Mouse (Mus musculus): ENCODE measurements around the gene Csf2ra. TPM values are rescaled to one million over a fixed set of nuclear protein-coding genes. Genes with fewer than 3 reads are reported as not detected.
A peak's percentile ranks its signal among the peaks of the same experiment; 100 is the strongest.
"Not testable (repeated sequence)": the region's sequence is repeated elsewhere in the genome, so short reads cannot be mapped to it uniquely, and the experiment has no call there.

Csf2ra gene
- polyA plus RNA-seq (2014; fragmentation: Nextera tagmentation; extraction: Ambion mirVana): 10.9 and 11.8 TPM in 2 replicates

DNA sequence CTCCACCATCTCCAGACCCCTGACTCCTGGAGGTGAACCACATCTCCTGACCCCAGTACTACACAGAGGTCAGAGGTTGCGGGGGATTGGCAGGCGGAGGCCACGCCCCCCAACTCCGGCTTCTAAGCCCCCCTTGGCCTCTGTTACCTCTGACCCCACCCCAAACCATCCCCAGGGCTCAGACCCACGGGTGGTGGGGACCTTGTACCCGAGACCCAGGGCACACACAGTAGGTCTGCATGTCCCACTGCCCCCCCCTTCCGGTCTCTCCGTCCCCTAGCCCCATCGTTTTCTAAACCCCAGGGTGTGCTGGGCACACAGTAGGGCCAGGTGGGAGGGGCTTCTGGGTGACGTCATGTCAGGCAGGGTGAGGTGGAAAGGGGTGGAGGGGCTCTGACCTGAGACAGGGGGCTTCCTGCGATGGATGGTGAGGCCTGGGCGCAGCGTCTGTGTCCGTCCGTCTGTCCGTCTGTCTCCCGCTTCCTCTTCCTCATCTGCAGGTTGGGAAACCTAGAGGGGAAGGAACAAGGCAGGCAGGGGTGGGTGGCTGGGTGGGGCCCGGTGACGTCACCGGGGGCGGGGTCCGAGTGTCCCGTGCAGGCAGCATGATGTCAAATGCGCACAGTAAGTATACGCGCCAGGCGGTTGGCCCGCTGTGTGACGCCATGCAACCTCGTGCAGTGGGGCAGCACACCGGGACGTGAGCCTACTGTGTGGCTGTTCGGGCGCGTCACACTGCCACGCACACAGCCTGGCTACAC is at the start of gene Csf2ra:
Gene Csf2ra, minus strand, starts transcription at position 489 of the 761 bp plus-strand sequence.
- peak within 1 kb of the TSS; percentile 54 for H3K27ac ChIP-seq (ENCODE audit: low read depth, low read length)
- peak within 1 kb of the TSS; percentile 50 for H3K4me2 ChIP-seq
- H3K4me3 ChIP-seq (ENCODE audit: low read depth, low read length): peak within 1 kb of the TSS; percentile 56
- peak within 1 kb of the TSS; percentile 44 for H3K9ac ChIP-seq (ENCODE audit: low read length)
- H3K27me3 ChIP-seq (ENCODE audit: control insufficient read depth, insufficient read depth, low read length): no peaks in the 10 kb centered on the region
- DNase-seq (ENCODE audit: low spot score, missing footprints) (no peak), ATAC-seq (ENCODE audit: low FRiP score) (peak; percentile 1; the same call in 1 of the 2 replicates)
- WGBS: 61% methylated on average over 36 of the region's 36 CpGs
- H3K36me3 ChIP-seq (ENCODE audit: control insufficient read depth, insufficient read depth, low read length): no peaks in the 10 kb centered on the region
- no peaks in the 10 kb centered on the region; the same call in 1 of the 2 replicates for H3K4me1 ChIP-seq (ENCODE audit: control insufficient read depth, insufficient read depth, low read length)
- no peaks in the 10 kb centered on the region; the same call in 1 of the 2 replicates for H3K9me3 ChIP-seq (ENCODE audit: control insufficient read depth, low read length)

- Histone ChIP-seq H3K4me3 (ENCODE audit: low read depth, low read length) (no peak overlapping the region), H3K9me3 (ENCODE audit: control insufficient read depth, low read length) (no peaks in the 10 kb centered on the region), H3K36me3 (ENCODE audit: control insufficient read depth, insufficient read depth, low read length) (no peaks in the 10 kb centered on the region), H3K4me1 (ENCODE audit: control insufficient read depth, insufficient read depth, low read length) (no peaks in the 10 kb centered on the region), H3K4me2 (no peak overlapping the region), H3K27me3 (ENCODE audit: control insufficient read depth, insufficient read depth, low read length) (no peaks in the 10 kb centered on the region), H3K9ac (ENCODE audit: low read length) (no peak overlapping the region), H3K27ac (ENCODE audit: low read depth, low read length) (no peak overlapping the region)
- 88% methylated on average over 1 of the region's 1 CpGs for WGBS
- DNase-seq (ENCODE audit: low spot score, missing footprints): no peak
- ATAC-seq (ENCODE audit: low FRiP score): no peak
Observed at GRCm38 (mm10) chr19:61275446-61275845, 47.2 kb upstream of the Csf2ra start.

DNA sequence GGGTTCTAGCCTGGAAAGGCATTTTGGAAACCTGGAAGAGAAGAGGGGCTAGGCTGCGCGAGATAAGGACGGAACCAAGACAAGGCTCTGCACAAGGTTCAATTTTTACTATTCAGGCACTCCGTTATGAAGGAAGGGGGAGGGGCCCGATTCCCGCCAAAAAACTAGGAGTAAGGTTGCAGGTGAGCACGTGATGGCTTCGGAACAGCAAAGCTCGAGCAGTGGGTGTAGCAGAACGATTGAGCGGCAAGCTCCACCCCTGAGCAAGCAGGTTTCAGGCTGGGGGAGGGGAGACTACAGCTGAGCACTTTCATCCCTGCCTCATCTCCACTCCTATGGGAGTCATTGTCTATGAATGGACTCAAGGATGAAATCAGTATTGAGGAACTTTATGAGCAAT is 40.9 kb upstream of the Csf2ra start:
- not testable (repeated sequence) for H3K4me1 ChIP-seq (ENCODE audit: control insufficient read depth, insufficient read depth, low read length); H3K4me2 ChIP-seq; H3K36me3 ChIP-seq (ENCODE audit: control insufficient read depth, insufficient read depth, low read length); H3K27ac ChIP-seq (ENCODE audit: low read depth, low read length); ATAC-seq (ENCODE audit: low FRiP score); H3K9ac ChIP-seq (ENCODE audit: low read length); DNase-seq (ENCODE audit: low spot score, missing footprints); H3K27me3 ChIP-seq (ENCODE audit: control insufficient read depth, insufficient read depth, low read length); H3K4me3 ChIP-seq (ENCODE audit: low read depth, low read length); H3K9me3 ChIP-seq (ENCODE audit: control insufficient read depth, low read length)
- WGBS: 40% methylated on average over 11 of the region's 11 CpGs

GRCm38 (mm10) chr19:61267141-61267540 is 38.9 kb upstream of the Csf2ra start:
- DNase-seq (ENCODE audit: low spot score, missing footprints) (peak; percentile 85), ATAC-seq (ENCODE audit: low FRiP score) (no peak)
- Histone ChIP-seq H3K9me3 (ENCODE audit: control insufficient read depth, low read length) (no peaks in the 10 kb centered on the region), H3K4me3 (ENCODE audit: low read depth, low read length) (no peak overlapping the region), H3K27me3 (ENCODE audit: control insufficient read depth, insufficient read depth, low read length) (no peaks in the 10 kb centered on the region), H3K36me3 (ENCODE audit: control insufficient read depth, insufficient read depth, low read length) (no peaks in the 10 kb centered on the region), H3K9ac (ENCODE audit: low read length) (no peak overlapping the region), H3K4me2 (no peak overlapping the region), H3K4me1 (ENCODE audit: control insufficient read depth, insufficient read depth, low read length) (no peaks in the 10 kb centered on the region), H3K27ac (ENCODE audit: low read depth, low read length) (no peak overlapping the region)
- 22% methylated on average over 7 of the region's 7 CpGs for WGBS

- no peaks in the 10 kb centered on the region for H3K36me3 ChIP-seq (ENCODE audit: control insufficient read depth, insufficient read depth, low read length)
- no peak overlapping the region for H3K4me2 ChIP-seq
- H3K4me1 ChIP-seq (ENCODE audit: control insufficient read depth, insufficient read depth, low read length): no peaks in the 10 kb centered on the region
- H3K27me3 ChIP-seq (ENCODE audit: control insufficient read depth, insufficient read depth, low read length): no peaks in the 10 kb centered on the region
- no peak for ATAC-seq (ENCODE audit: low FRiP score)
- 4% methylated on average over 24 of the region's 26 CpGs for WGBS
- no peaks in the 10 kb centered on the region for H3K9me3 ChIP-seq (ENCODE audit: control insufficient read depth, low read length)
- no peak overlapping the region for H3K4me3 ChIP-seq (ENCODE audit: low read depth, low read length)
- H3K9ac ChIP-seq (ENCODE audit: low read length): no peak overlapping the region
- peak; percentile 100 for DNase-seq (ENCODE audit: low spot score, missing footprints)
- no peak overlapping the region for H3K27ac ChIP-seq (ENCODE audit: low read depth, low read length)
Observed at GRCm38 (mm10) chr19:61266651-61267050, 38.4 kb upstream of the Csf2ra start.

DNA sequence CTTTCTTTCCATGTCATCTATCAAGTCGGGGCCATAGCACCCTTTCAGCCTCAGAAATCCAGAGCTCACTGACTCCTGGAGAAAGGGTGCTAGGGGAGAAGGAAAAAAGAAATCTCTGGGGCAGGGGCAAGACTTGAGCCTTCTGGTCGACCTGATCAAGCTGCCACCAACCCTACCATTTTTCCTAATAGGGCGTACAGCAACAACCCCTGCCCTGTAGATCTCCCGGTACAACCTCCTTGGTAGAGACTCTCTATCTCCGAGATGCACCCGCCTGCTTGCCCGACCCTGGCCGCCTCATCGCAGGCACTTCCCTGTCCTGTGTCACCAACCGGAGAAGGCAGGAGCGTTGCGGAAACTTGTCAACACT is 38.0 kb upstream of the Csf2ra start:
- Histone ChIP-seq H3K4me1 (ENCODE audit: control insufficient read depth, insufficient read depth, low read length) (no peaks in the 10 kb centered on the region), H3K36me3 (ENCODE audit: control insufficient read depth, insufficient read depth, low read length) (no peaks in the 10 kb centered on the region), H3K27me3 (ENCODE audit: control insufficient read depth, insufficient read depth, low read length) (no peaks in the 10 kb centered on the region), H3K27ac (ENCODE audit: low read depth, low read length) (no peak overlapping the region), H3K9me3 (ENCODE audit: control insufficient read depth, low read length) (no peaks in the 10 kb centered on the region), H3K9ac (ENCODE audit: low read length) (no peak overlapping the region), H3K4me3 (ENCODE audit: low read depth, low read length) (no peak overlapping the region), H3K4me2 (no peak overlapping the region)
- peak; percentile 94 for DNase-seq (ENCODE audit: low spot score, missing footprints)
- ATAC-seq (ENCODE audit: low FRiP score): no peak
- WGBS: 3% methylated on average over 12 of the region's 12 CpGs

DNA sequence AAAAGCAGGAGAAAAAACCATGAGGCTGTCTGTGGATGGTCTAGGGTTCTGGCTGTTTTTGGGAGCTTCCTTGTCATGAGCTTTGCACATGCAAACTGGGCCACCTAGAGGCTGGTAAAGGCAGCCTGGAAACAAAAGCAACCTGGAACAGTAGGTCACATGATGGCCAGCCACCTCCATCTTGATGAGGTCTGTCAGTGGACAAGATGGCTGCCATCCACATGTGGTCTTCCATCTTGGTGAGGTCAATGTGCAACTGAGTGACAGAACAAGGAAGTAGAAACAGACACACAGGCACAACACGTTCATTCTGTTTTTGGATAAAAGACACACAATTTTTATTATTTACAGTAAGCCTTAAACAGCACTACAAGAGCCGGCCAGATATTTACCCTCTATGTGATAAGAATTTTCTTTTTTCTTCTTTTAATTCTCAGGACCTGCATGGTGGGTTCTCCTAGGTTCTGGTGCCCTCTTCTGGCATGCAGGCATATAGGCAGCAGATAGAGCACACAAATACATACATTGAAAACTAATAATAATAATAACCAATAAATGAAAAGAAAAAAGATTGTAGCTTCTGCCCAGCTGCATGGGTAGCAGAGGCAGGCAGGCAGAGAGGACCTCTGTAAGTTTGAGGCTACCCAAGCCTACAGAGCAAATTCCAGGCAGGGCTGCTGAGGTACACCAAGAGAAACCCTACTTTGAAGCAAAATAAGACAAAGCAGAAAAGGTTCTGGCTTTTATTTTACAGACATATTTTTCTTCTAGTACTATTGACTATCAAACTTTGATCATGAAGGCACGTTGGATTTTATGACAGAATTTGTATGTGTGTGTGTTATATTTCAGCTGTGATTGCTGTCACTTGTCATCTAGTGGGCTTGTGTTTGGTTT is 37.4 kb upstream of the Csf2ra start:
- Histone ChIP-seq H3K27ac (ENCODE audit: low read depth, low read length) (no peak overlapping the region), H3K9me3 (ENCODE audit: control insufficient read depth, low read length) (no peaks in the 10 kb centered on the region), H3K4me3 (ENCODE audit: low read depth, low read length) (no peak overlapping the region), H3K4me1 (ENCODE audit: control insufficient read depth, insufficient read depth, low read length) (no peaks in the 10 kb centered on the region), H3K4me2 (no peak overlapping the region), H3K9ac (ENCODE audit: low read length) (no peak overlapping the region), H3K36me3 (ENCODE audit: control insufficient read depth, insufficient read depth, low read length) (no peaks in the 10 kb centered on the region), H3K27me3 (ENCODE audit: control insufficient read depth, insufficient read depth, low read length) (no peaks in the 10 kb centered on the region)
- DNase-seq (ENCODE audit: low spot score, missing footprints): peak; percentile 83
- ATAC-seq (ENCODE audit: low FRiP score): peak; percentile 54
- 36% methylated on average over 3 of the region's 3 CpGs for WGBS

GRCm38 (mm10) chr19:61264933-61265332 is 36.7 kb upstream of the Csf2ra start:
- Histone ChIP-seq H3K27ac (ENCODE audit: low read depth, low read length) (no peak overlapping the region), H3K36me3 (ENCODE audit: control insufficient read depth, insufficient read depth, low read length) (no peaks in the 10 kb centered on the region), H3K27me3 (ENCODE audit: control insufficient read depth, insufficient read depth, low read length) (no peaks in the 10 kb centered on the region), H3K4me1 (ENCODE audit: control insufficient read depth, insufficient read depth, low read length) (no peaks in the 10 kb centered on the region), H3K4me3 (ENCODE audit: low read depth, low read length) (no peak overlapping the region), H3K4me2 (no peak overlapping the region), H3K9ac (ENCODE audit: low read length) (no peak overlapping the region), H3K9me3 (ENCODE audit: control insufficient read depth, low read length) (no peaks in the 10 kb centered on the region)
- ATAC-seq (ENCODE audit: low FRiP score) (no peak), DNase-seq (ENCODE audit: low spot score, missing footprints) (no peak)

DNA sequence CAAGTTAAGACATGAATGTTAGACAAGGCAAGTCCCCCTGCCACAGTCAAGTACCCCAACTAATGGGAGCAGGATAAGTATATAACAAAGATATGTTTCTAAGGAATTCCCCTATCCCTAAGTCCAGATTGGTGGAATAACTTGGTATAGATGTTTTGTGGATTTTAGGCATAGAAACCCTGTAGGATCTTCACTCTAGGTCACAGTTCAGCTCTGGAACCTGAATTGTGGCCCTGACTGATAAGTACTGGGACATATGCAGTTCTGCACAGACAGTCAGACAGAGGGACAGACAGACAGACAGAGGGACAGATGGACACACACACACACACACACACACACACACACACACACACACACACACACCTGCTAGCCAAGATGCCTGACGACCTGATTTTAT is 36.0 kb upstream of the Csf2ra start:
- 83% methylated on average over 1 of the region's 1 CpGs for WGBS
- Histone ChIP-seq H3K4me1 (ENCODE audit: control insufficient read depth, insufficient read depth, low read length) (no peaks in the 10 kb centered on the region), H3K36me3 (ENCODE audit: control insufficient read depth, insufficient read depth, low read length) (no peaks in the 10 kb centered on the region), H3K9me3 (ENCODE audit: control insufficient read depth, low read length) (no peaks in the 10 kb centered on the region), H3K4me3 (ENCODE audit: low read depth, low read length) (no peak overlapping the region), H3K9ac (ENCODE audit: low read length) (no peak overlapping the region), H3K27ac (ENCODE audit: low read depth, low read length) (no peak overlapping the region), H3K4me2 (no peak overlapping the region), H3K27me3 (ENCODE audit: control insufficient read depth, insufficient read depth, low read length) (no peaks in the 10 kb centered on the region)
- ATAC-seq (ENCODE audit: low FRiP score) (no peak), DNase-seq (ENCODE audit: low spot score, missing footprints) (peak; percentile 86)

Data from midbrain, embryonic 11.5 days (tissue).